Mouse (Mus musculus): ENCODE measurements around the gene Plpp7. TPM values are rescaled to one million over a fixed set of nuclear protein-coding genes. Genes with fewer than 3 reads are reported as not detected.
A peak's percentile ranks its signal among the peaks of the same experiment; 100 is the strongest.

The Plpp7 gene
- polyA plus RNA-seq, 1 experiment from 2014 or later: 5.7 TPM

- Histone ChIP-seq H3K4me1 (peaks cover 12% of the 10 kb centered on the region), H3K36me3 (no peaks in the 10 kb centered on the region), H3K9me3 (no peaks in the 10 kb centered on the region), H3K27ac (peak overlapping the region; percentile 60; the same call in 1 of the 2 replicates), H3K27me3 (no peaks in the 10 kb centered on the region), H3K4me3 (no peak overlapping the region), H3K4me2 (peak overlapping the region; percentile 31), H3K9ac (no peak overlapping the region)
- ATAC-seq (ENCODE audit: insufficient number of reproducible peaks, insufficient read depth, low FRiP score, low TSS enrichment, low read depth): no peak
- WGBS: 35% methylated on average over 6 of the region's 6 CpGs
Measured at GRCm38 (mm10) chr2:32060228-32060805, 35.0 kb upstream of the Plpp7 start.

- H3K4me3 ChIP-seq: no peak overlapping the region
- H3K36me3 ChIP-seq: no peaks in the 10 kb centered on the region
- H3K4me1 ChIP-seq: peaks cover 11% of the 10 kb centered on the region
- no peaks in the 10 kb centered on the region for H3K27me3 ChIP-seq
- no peaks in the 10 kb centered on the region for H3K9me3 ChIP-seq
- H3K4me2 ChIP-seq: no peak overlapping the region
- ATAC-seq (ENCODE audit: insufficient number of reproducible peaks, insufficient read depth, low FRiP score, low TSS enrichment, low read depth): no peak
- H3K27ac ChIP-seq: no peak overlapping the region
- no peak overlapping the region for H3K9ac ChIP-seq
- WGBS: 72% methylated on average over 2 of the region's 2 CpGs
Measured at GRCm38 (mm10) chr2:32061189-32061588, 34.1 kb upstream of the Plpp7 start.

- no peak for ATAC-seq (ENCODE audit: insufficient number of reproducible peaks, insufficient read depth, low FRiP score, low TSS enrichment, low read depth)
- Histone ChIP-seq H3K4me2 (no peak overlapping the region), H3K9me3 (no peaks in the 10 kb centered on the region), H3K4me1 (peaks cover 11% of the 10 kb centered on the region), H3K36me3 (no peaks in the 10 kb centered on the region), H3K4me3 (no peak overlapping the region), H3K27ac (no peak overlapping the region), H3K9ac (no peak overlapping the region), H3K27me3 (no peaks in the 10 kb centered on the region)
- 65% methylated on average over 12 of the region's 12 CpGs for WGBS
Measured at GRCm38 (mm10) chr2:32061722-32062505, 33.4 kb upstream of the Plpp7 start.

GRCm38 (mm10) chr2:32062626-32063410, 32.5 kb upstream of the Plpp7 start:
- Histone ChIP-seq H3K4me2 (no peak overlapping the region), H3K36me3 (no peaks in the 10 kb centered on the region), H3K4me1 (peaks cover 11% of the 10 kb centered on the region), H3K9me3 (no peaks in the 10 kb centered on the region), H3K27ac (no peak overlapping the region), H3K27me3 (no peaks in the 10 kb centered on the region), H3K4me3 (no peak overlapping the region), H3K9ac (no peak overlapping the region)
- ATAC-seq (ENCODE audit: insufficient number of reproducible peaks, insufficient read depth, low FRiP score, low TSS enrichment, low read depth): no peak
- 82% methylated on average over 15 of the region's 15 CpGs for WGBS

- no peaks in the 10 kb centered on the region for H3K36me3 ChIP-seq
- H3K4me3 ChIP-seq: no peak overlapping the region
- peaks cover 14% of the 10 kb centered on the region for H3K4me1 ChIP-seq
- no peaks in the 10 kb centered on the region for H3K27me3 ChIP-seq
- no peak overlapping the region for H3K27ac ChIP-seq
- no peak overlapping the region for H3K4me2 ChIP-seq
- 76% methylated on average over 7 of the region's 7 CpGs for WGBS
- no peaks in the 10 kb centered on the region for H3K9me3 ChIP-seq
- no peak overlapping the region for H3K9ac ChIP-seq
- no peak for ATAC-seq (ENCODE audit: insufficient number of reproducible peaks, insufficient read depth, low FRiP score, low TSS enrichment, low read depth)
Measured at GRCm38 (mm10) chr2:32063451-32064151, 31.7 kb upstream of the Plpp7 start.

- no peak overlapping the region for H3K4me2 ChIP-seq
- WGBS: 72% methylated on average over 13 of the region's 13 CpGs
- H3K36me3 ChIP-seq: no peaks in the 10 kb centered on the region
- H3K27ac ChIP-seq: no peak overlapping the region
- ATAC-seq (ENCODE audit: insufficient number of reproducible peaks, insufficient read depth, low FRiP score, low TSS enrichment, low read depth): no peak
- peaks cover 3% of the 10 kb centered on the region; the same call in 1 of the 2 replicates for H3K27me3 ChIP-seq
- H3K4me3 ChIP-seq: no peak overlapping the region
- 0 out of 2 replicates have a peak overlapping the region, but pooled peaks have one; percentile 3 for H3K9ac ChIP-seq
- H3K9me3 ChIP-seq: no peaks in the 10 kb centered on the region
- peaks cover 20% of the 10 kb centered on the region for H3K4me1 ChIP-seq
Measured at GRCm38 (mm10) chr2:32064913-32065312, 30.4 kb upstream of the Plpp7 start.

- H3K4me2 ChIP-seq: no peak overlapping the region
- 74% methylated on average over 5 of the region's 5 CpGs for WGBS
- H3K9me3 ChIP-seq: no peaks in the 10 kb centered on the region
- peaks cover 3% of the 10 kb centered on the region; the same call in 1 of the 2 replicates for H3K27me3 ChIP-seq
- no peak overlapping the region for H3K27ac ChIP-seq
- peaks cover 16% of the 10 kb centered on the region for H3K4me1 ChIP-seq
- H3K9ac ChIP-seq: no peak overlapping the region
- no peaks in the 10 kb centered on the region for H3K36me3 ChIP-seq
- H3K4me3 ChIP-seq: no peak overlapping the region
- no peak for ATAC-seq (ENCODE audit: insufficient number of reproducible peaks, insufficient read depth, low FRiP score, low TSS enrichment, low read depth)
Measured at GRCm38 (mm10) chr2:32065371-32065791, 29.9 kb upstream of the Plpp7 start.

GRCm38 (mm10) chr2:32066005-32066404, 29.3 kb upstream of the Plpp7 start:
- no peaks in the 10 kb centered on the region for H3K36me3 ChIP-seq
- no peak for ATAC-seq (ENCODE audit: insufficient number of reproducible peaks, insufficient read depth, low FRiP score, low TSS enrichment, low read depth)
- WGBS: 78% methylated on average over 4 of the region's 4 CpGs
- no peak overlapping the region for H3K4me2 ChIP-seq
- H3K27ac ChIP-seq: no peak overlapping the region
- H3K4me1 ChIP-seq: peaks cover 13% of the 10 kb centered on the region
- no peak overlapping the region for H3K4me3 ChIP-seq
- no peaks in the 10 kb centered on the region for H3K9me3 ChIP-seq
- no peak overlapping the region for H3K9ac ChIP-seq
- H3K27me3 ChIP-seq: peaks cover 3% of the 10 kb centered on the region; the same call in 1 of the 2 replicates

- Histone ChIP-seq H3K4me1 (peaks cover 13% of the 10 kb centered on the region), H3K4me3 (no peak overlapping the region), H3K9me3 (no peaks in the 10 kb centered on the region), H3K27me3 (peaks cover 3% of the 10 kb centered on the region; the same call in 1 of the 2 replicates), H3K4me2 (peak overlapping the region; percentile 43), H3K36me3 (no peaks in the 10 kb centered on the region), H3K27ac (no peak overlapping the region), H3K9ac (peak overlapping the region; percentile 32; the same call in 1 of the 2 replicates)
- ATAC-seq (ENCODE audit: insufficient number of reproducible peaks, insufficient read depth, low FRiP score, low TSS enrichment, low read depth): no peak
- WGBS: 54% methylated on average over 31 of the region's 31 CpGs
Measured at GRCm38 (mm10) chr2:32068811-32069607, 26.3 kb upstream of the Plpp7 start.

- WGBS: 90% methylated on average over 10 of the region's 10 CpGs
Measured at GRCm38 (mm10) chr2:32070747-32071146, 24.6 kb upstream of the Plpp7 start.

More at GRCm38 (mm10) chr2:32070747-32071146, 24.6 kb upstream of the Plpp7 start:
- Histone ChIP-seq H3K4me3 (no peak overlapping the region), H3K27me3 (peaks cover 3% of the 10 kb centered on the region; the same call in 1 of the 2 replicates), H3K9ac (no peak overlapping the region), H3K4me1 (peaks cover 11% of the 10 kb centered on the region), H3K36me3 (no peaks in the 10 kb centered on the region), H3K4me2 (no peak overlapping the region), H3K9me3 (no peaks in the 10 kb centered on the region), H3K27ac (no peak overlapping the region)
- ATAC-seq (ENCODE audit: insufficient number of reproducible peaks, insufficient read depth, low FRiP score, low TSS enrichment, low read depth): no peak
